Mouse (Mus musculus) limb, embryonic 11.5 days (tissue): ENCODE results near the gene Zfp213. TPM values are rescaled to one million over a fixed set of nuclear protein-coding genes. Genes with fewer than 3 reads are reported as not detected.

Source experiments
- ATAC-seq: fragments of 200-750 bp; cut with Nextera tagmentation; 2 replicates; pipeline ENCODE4 v1.8.0; 2017; ENCODE audit warnings: low read depth; ENCODE audit not compliant: insufficient number of reproducible peaks, low FRiP score, low TSS enrichment
- DNase-seq: peaks from one replicate; pipeline ENCODE4 v3.0.0-alpha.2; 2015; ENCODE audit warnings: low spot score
- H3K27ac ChIP-seq: fragments of 300-500 bp; sonication (generic); replicated peaks from 2 replicates; pipeline ENCODE4 v1.5.1; 2014; ENCODE audit warnings: low read depth, mild to moderate bottlenecking, low read length
- H3K27me3 ChIP-seq: fragments of 300-500 bp; sonication (generic); 2 replicates; pipeline ENCODE4 v1.6.1; 2014; ENCODE audit warnings: mild to moderate bottlenecking, low read length, mixed read lengths; ENCODE audit not compliant: control insufficient read depth, insufficient read depth
- H3K36me3 ChIP-seq: fragments of 300-500 bp; sonication (generic); 2 replicates; pipeline ENCODE4 v1.6.1; 2014; ENCODE audit warnings: mild to moderate bottlenecking, low read length, moderate library complexity, mixed read lengths; ENCODE audit not compliant: control insufficient read depth, insufficient read depth
- H3K4me1 ChIP-seq: fragments of 300-500 bp; sonication (generic); 2 replicates; pipeline ENCODE4 v1.6.1; 2014; ENCODE audit warnings: low read length, mixed read lengths; ENCODE audit not compliant: control insufficient read depth, insufficient read depth
- H3K4me2 ChIP-seq: fragments of 300-500 bp; sonication (generic); 2 replicates; pipeline ENCODE4 v1.6.1; 2014; ENCODE audit warnings: low read depth, mild to moderate bottlenecking, moderate library complexity; ENCODE audit not compliant: severe bottlenecking
- H3K4me3 ChIP-seq: fragments of 300-500 bp; sonication (generic); 2 replicates; pipeline ENCODE4 v1.5.1; 2014; ENCODE audit warnings: low read depth, low read length
- H3K9ac ChIP-seq: fragments of 300-500 bp; sonication (generic); 2 replicates; pipeline ENCODE4 v1.6.1; 2014; ENCODE audit warnings: mild to moderate bottlenecking, low read length
- H3K9me3 ChIP-seq: fragments of 300-500 bp; sonication (generic); 2 replicates; pipeline ENCODE4 v1.6.1; 2016; ENCODE audit warnings: low read length; ENCODE audit not compliant: control insufficient read depth
- WGBS: fragments of 180-500 bp; shearing (Covaris S2); extraction: QIAGEN DNeasy Blood & Tissue Kit; methylation state at CpG from one replicate; pipeline ENCODE4 v1.1.7; 2014; 5-methylcytosine and 5-hydroxymethylcytosine counted together
- polyA plus RNA-seq: library from polyadenylated mRNA; unstranded; fragments of >200 nt; fragmentation: Nextera tagmentation; extraction: Ambion mirVana; gene quantifications from 2 replicates; pipeline ENCODE4 v1.2.1, GENCODE M21; 2014

Zfp213 gene
- polyA plus RNA-seq, 1 experiment from 2014 or later, result 25.6 TPM

DNA sequence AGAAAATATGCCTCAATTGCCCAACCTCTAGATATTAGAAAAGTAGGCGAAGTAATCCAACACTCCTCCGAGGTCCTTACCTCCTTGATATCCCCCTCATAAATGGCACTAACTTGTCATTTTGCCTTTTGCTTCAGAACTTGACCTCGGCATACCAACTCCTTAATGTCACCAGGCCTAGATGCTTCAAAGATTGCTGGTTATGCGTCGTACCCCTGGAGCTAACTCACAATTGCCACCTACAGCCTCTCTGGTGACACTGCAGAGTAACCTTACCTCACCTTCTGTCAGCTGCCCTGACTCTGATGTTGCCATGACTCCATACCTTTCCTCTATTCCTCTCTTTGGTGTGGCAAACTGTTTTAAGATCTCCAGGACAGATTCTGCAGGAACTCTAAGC, 2.7 kb upstream of the Zfp213 start:
- no peak overlapping the region for H3K9ac ChIP-seq
- no peaks in the 10 kb centered on the region for H3K36me3 ChIP-seq
- H3K9me3 ChIP-seq, result no peaks in the 10 kb centered on the region
- no peak for DNase-seq
- H3K27me3 ChIP-seq, result no peaks in the 10 kb centered on the region
- peaks cover 6% of the 10 kb centered on the region for H3K4me1 ChIP-seq
- no peak overlapping the region for H3K27ac ChIP-seq
- H3K4me3 ChIP-seq, result no peak overlapping the region
- 55% methylated on average over 5 of the region's 5 CpGs for WGBS
- ATAC-seq, result no peak
- no peak overlapping the region for H3K4me2 ChIP-seq

DNA sequence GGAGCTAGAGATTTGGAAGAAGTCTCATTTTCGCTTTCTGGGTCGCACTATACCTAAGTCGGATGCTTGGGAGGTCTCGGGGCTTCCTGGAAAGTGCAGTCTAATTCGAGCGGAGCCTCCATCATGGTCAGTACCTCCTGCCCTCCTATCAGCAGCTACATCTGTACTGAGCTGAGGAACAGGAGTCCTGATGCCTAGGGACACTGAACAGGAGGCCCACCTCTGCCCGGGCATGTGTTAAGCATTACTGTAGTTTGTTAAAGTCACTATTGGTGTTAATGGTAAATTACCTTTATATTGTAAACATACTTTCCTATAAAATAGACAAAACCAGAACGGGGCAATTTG, 304 bp upstream of the Zfp213 start:
- Histone ChIP-seq H3K9ac (peak overlapping the region; percentile 91), H3K27me3 (no peaks in the 10 kb centered on the region), H3K36me3 (peaks cover 12% of the 10 kb centered on the region), H3K4me3 (peak overlapping the region; percentile 84), H3K27ac (peak overlapping the region; percentile 59), H3K4me1 (peaks cover 6% of the 10 kb centered on the region), H3K4me2 (peak overlapping the region; percentile 88), H3K9me3 (no peaks in the 10 kb centered on the region)
- ATAC-seq (peak; percentile 70), DNase-seq (no peak)
- 2% methylated on average over 8 of the region's 8 CpGs for WGBS

DNA sequence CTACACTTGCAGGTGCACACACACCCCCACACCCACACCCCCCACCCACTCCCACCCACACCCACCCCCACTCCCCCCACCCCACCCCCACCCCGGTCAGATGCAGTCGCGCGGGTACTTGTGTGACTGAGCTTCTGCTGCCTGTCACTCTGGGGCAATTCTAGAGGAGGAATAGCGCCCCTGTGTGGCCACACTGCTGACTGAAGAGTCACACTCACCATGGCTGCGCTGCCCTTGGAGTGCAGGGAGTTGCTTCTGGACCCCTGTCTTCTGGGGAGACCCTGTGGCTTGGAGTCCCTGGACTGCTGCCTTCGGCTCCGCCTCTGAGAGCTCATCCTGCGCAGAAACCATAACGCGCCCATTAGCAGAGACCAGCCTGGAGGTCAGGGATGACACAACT, 4.3 kb downstream of the Zfp213 start:
- Histone ChIP-seq H3K36me3 (peaks cover 38% of the 10 kb centered on the region), H3K4me2 (no peak overlapping the region), H3K9me3 (no peaks in the 10 kb centered on the region), H3K9ac (no peak overlapping the region), H3K4me1 (peaks cover 2% of the 10 kb centered on the region), H3K27ac (no peak overlapping the region), H3K4me3 (no peak overlapping the region), H3K27me3 (no peaks in the 10 kb centered on the region)
- DNase-seq (no peak), ATAC-seq (no peak)
- WGBS, result 62% methylated on average over 11 of the region's 11 CpGs

DNA sequence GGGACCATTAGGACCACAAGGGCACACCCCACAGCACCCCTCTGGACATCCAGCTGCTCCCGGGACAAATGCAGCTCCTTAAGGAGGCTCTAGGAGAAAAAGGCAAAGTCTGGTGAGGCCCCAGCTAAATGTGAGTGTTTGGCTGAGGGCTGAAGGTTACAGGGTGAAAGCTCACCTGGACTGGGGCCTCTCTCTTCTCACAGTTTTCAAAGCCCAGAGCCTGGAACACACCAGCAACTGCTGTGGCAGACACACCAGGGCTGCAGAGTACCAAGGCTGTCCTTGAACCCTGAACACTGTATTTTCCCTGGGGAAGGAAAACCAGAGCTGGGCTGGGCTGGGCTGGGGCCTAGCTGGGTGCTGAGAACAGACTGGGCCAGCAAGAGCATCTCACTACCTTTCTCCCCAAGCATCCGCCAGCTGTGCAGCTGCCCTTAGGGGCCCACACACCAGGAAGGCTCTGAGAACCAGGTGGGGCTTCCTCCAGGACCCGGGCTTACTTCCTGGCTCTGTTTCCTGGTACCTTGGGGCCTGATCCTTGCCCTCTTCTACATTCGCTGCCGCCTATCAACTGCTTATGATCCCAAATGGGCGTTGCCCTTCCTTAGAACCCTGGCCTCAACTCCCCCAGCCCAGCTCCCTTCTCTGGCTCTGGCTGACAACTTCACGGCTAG, 8.7 kb downstream of the Zfp213 start:
- H3K9ac ChIP-seq, result no peak overlapping the region
- no peak overlapping the region for H3K27ac ChIP-seq
- H3K4me2 ChIP-seq, result no peak overlapping the region

DNA sequence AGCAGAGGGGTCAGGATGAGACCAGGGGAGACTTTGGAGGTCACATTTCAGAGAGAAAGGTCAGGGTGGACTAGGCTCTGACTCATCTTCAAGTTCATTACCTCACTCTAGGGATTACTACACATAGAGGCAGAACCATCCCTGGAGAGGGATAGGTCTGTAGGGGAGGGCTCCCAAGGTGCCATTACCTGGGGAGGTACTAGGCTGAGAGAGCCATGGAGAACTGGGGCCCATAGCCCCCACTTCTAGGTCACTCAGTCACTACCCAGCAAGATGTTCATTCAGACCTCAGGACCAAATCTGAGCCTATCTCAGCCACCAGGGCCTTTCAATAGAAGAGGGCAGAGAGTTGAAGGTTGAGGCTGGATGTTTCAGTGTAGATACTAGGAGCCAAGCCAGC, 9.7 kb downstream of the Zfp213 start:
- Histone ChIP-seq H3K9me3 (no peaks in the 10 kb centered on the region), H3K9ac (no peak overlapping the region), H3K4me2 (no peak overlapping the region), H3K36me3 (peaks cover 30% of the 10 kb centered on the region), H3K4me3 (no peak overlapping the region), H3K27ac (no peak overlapping the region), H3K27me3 (no peaks in the 10 kb centered on the region), H3K4me1 (peaks cover 3% of the 10 kb centered on the region; the same call in 1 of the 2 replicates)
- no peak for ATAC-seq
- no peak for DNase-seq

More for the DNA sequence above, 8.7 kb downstream of the Zfp213 start:
- no peak overlapping the region for H3K4me3 ChIP-seq
- H3K4me1 ChIP-seq, result peaks cover 3% of the 10 kb centered on the region; the same call in 1 of the 2 replicates
- 84% methylated on average over 7 of the region's 7 CpGs for WGBS
- DNase-seq (no peak), ATAC-seq (no peak)
- no peaks in the 10 kb centered on the region for H3K9me3 ChIP-seq
- H3K36me3 ChIP-seq, result peaks cover 31% of the 10 kb centered on the region
- H3K27me3 ChIP-seq, result no peaks in the 10 kb centered on the region

DNA sequence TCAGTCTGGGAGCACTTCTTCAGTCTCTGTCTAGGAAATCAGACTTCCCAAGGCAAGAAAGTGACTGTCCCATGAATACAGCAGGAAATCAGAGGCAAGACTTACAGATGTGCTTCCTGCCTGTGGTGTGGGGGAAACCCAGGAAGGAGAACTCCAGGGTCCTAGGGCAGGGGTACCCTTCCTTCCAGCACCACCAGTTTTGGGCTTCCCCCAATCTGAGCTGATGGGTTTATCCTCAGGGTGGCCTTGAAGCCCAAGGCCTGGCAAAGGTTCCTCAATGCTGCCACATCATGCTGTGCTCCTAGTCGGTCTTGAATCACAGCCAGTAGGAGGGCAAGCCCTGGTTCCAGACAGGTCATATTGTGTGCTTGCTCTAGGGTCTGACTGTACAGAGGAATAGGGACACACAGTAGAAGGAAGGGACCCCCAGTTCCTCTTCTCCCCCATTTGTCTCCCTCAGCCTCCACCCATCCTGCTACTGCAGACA, 10.4 kb downstream of the Zfp213 start:
- Histone ChIP-seq H3K4me2 (no peak overlapping the region), H3K27ac (no peak overlapping the region), H3K36me3 (peaks cover 24% of the 10 kb centered on the region), H3K4me3 (no peak overlapping the region), H3K27me3 (no peaks in the 10 kb centered on the region), H3K4me1 (peaks cover 3% of the 10 kb centered on the region; the same call in 1 of the 2 replicates), H3K9ac (no peak overlapping the region), H3K9me3 (no peaks in the 10 kb centered on the region)
- ATAC-seq (no peak), DNase-seq (no peak)
- 67% methylated on average over 1 of the region's 1 CpGs for WGBS

DNA sequence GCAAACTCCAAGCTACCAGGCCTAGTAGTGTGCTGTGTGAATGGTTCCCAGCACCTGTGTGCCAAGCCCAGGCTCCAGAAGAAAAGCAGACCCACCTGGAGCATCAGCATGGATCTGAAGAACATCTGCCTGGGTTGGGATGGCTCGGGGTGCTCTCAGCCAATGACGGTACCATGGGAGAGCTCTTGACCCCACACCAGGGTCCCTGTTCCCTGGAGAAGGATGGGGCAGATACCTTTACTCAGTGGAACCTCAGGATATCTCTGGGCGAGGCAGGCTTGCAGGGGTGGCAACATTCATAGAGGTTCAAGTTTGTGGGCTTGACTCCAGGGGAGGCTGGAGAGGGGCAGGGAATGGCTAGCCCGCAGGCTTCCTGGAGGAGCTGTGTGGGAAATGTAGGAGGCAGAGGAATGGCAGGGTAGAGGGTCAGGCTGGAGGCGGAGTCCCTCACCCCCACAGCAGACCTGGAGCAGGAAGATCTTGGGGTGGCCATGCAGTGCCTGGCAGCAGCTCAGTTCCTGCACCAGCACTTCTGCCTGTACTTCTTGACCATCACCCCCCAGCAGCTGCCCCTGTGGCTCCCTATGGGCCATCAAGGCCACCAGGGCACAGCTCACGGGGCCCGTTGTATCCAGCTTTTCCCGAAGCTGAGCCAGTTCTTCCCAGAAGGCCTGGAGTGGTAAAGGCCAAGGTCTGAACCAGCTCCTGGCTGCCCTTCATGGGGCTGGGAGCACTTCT, 11.0 kb downstream of the Zfp213 start:
- Histone ChIP-seq H3K4me1 (peaks cover 3% of the 10 kb centered on the region; the same call in 1 of the 2 replicates), H3K27ac (no peak overlapping the region), H3K9ac (no peak overlapping the region), H3K27me3 (no peaks in the 10 kb centered on the region), H3K4me3 (no peak overlapping the region), H3K36me3 (peaks cover 21% of the 10 kb centered on the region), H3K4me2 (no peak overlapping the region), H3K9me3 (no peaks in the 10 kb centered on the region)
- no peak for DNase-seq
- WGBS, result 84% methylated on average over 8 of the region's 8 CpGs
- no peak for ATAC-seq

DNA sequence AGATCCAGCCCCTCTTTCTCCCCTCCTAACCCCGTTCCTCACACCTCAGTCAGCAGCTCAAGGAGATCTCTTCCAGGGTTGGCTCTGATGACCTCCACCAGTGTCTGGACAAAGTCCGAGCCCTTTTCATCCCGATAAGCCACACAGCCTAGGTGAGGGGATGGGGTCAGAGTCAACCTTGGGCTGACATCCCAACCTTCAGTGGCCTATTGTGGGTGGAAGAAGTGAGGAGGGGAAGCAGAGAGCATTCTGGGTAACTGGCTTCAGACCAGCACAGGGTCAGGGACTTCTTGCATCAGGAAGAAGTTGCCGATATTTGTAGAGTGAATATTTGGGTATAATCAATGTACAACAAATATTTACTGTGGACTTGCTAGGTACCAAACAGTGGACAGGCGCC, 12.1 kb downstream of the Zfp213 start:
- Histone ChIP-seq H3K27ac (no peak overlapping the region), H3K9ac (no peak overlapping the region), H3K4me2 (no peak overlapping the region), H3K4me3 (no peak overlapping the region), H3K36me3 (peaks cover 10% of the 10 kb centered on the region), H3K9me3 (no peaks in the 10 kb centered on the region), H3K4me1 (peaks cover 3% of the 10 kb centered on the region; the same call in 1 of the 2 replicates), H3K27me3 (no peaks in the 10 kb centered on the region)
- no peak for ATAC-seq
- DNase-seq, result no peak
- 59% methylated on average over 5 of the region's 5 CpGs for WGBS
